Mouse (Mus musculus) brain, embryonic 18.5 days (tissue): ENCODE measurements around the gene Dzip1l.
A peak's percentile ranks its signal among the peaks of the same experiment; 100 is the strongest.
"Not testable (repeated sequence)": the region's sequence is repeated elsewhere in the genome, so short reads cannot be mapped to it uniquely, and the experiment has no call there.

Experiments used
- DNase-seq: peaks from one replicate; pipeline ENCODE4 v3.0.0-alpha.2; 2012; ENCODE audit warnings: low read depth, low spot score

Dzip1l gene

GRCm38 (mm10) chr9:99629281-99630011, at the start of gene Dzip1l:
Gene Dzip1l, plus strand, starts transcription at chr9:99629496.
- peak; percentile 64 for DNase-seq

DNA sequence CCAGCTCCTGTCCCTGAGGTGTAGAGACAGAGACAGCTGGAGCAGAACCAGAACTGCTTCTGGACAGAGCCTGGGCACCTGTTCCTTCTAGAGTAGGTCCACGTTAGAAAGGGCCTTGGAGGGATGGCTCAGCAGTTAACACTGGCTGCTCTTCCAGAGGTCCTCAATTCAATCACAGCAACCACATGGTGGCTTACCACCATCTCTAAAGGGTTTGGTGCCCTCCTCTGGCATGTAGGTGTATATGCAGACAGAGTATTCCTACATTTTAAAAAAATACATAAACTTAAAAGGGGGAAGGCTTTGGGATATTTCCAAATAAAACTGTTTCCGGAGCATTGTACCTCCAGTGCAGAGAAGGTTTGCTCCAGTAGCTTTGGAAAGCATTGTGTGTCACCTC, 48.6 kb upstream of the Dzip1l start:
- no peak for DNase-seq

DNA sequence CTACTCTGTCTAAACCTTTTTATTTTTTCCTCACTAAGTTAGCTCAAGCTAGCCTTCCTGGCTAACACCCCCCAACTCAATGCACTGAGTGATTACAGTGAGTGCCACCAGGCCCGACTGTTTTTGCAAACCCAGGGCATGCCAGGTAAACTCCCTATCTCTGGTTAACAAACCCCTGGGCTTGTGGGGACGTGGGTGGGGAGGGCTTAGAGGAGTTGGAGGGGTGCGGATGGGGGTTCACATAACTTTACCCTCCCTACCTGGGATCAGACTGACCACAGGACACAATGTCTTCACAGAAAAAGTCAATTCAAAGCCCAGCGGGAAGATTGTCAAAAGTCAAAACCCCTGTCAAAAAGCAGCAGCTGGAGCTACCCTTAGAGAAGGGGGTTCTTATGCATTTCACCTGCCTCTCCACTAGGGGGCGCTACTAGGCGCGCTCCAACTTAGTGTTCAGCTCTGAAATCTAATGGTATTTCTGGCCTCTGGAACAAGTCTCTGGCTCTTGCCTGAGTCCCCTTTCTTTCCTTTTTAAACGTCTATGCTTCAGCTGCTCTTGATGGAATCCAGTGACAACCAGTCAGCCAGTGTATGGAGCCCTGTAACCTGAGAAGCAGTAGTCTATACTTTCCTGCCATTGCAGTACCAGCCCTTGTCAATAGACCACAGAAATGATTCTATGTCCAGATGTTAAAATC, 41.6 kb upstream of the Dzip1l start:
- no peak for DNase-seq

GRCm38 (mm10) chr9:99591144-99591543, 38.2 kb upstream of the Dzip1l start:
- no peak for DNase-seq

DNA sequence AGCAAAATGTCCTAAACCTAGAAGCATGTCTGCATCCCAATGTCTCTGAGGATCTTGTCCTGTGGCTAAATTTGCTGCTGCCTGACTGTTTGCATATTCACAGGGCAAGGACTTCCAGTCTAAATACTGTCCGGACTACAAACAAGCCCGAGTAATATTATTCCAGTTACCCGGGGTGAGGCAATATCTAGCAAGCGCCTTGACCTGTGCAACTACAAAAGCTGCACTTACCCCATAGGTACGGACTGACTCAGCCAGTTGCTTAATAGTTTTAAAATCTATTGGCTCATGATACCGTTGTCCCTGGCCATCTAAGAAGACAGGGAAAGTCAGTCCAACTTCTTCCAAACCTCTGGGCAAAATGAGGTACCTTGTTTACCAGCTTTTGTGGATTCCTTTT, 30.2 kb upstream of the Dzip1l start:
- DNase-seq = not testable (repeated sequence)

DNA sequence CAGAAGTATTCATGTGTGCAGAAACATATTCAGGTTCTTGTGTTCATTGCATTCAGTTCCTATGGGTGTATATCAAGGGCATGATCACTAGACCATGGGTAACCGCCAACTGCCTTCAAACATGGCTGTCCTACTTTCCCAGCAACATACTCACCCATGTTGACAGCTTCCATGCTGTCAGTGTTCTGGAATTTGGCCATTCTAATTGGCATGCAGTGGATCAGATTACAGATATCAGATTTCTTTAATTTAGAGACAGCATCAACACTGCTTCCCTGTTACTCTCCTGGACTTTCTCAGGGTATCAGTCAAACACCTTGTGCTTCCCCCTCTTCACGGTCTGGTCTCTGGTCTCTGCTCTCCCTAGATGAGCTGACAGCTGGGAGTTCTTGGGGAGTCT, 25.7 kb upstream of the Dzip1l start:
- DNase-seq = no peak

- DNase-seq = no peak
Measured at GRCm38 (mm10) chr9:99612202-99612601, 17.1 kb upstream of the Dzip1l start, which contains the start of gene A4gnt. Gene A4gnt, plus strand, starts transcription at chr9:99612502.

- DNase-seq = no peak
Measured at GRCm38 (mm10) chr9:99619688-99620087, 9.6 kb upstream of the Dzip1l start.

DNA sequence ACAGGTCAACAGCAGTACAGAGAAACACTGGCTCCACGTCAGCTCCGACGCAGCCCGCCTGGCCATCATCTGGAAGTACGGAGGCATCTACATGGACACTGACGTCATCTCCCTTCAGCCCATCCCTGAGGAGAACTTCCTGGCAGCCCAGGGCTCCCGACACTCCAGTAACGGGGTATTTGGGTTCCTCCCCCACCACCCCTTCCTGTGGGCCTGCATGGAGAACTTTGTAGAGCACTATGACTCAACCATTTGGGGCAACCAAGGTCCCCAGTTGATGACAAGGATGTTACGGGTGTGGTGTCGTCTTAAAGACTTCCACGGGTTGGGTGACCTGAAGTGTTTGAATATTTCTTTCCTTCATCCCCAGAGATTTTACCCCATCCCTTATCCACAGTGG, 9.1 kb upstream of the Dzip1l start:
- DNase-seq = no peak

GRCm38 (mm10) chr9:99622034-99622433, 7.3 kb upstream of the Dzip1l start:
- DNase-seq = no peak

- DNase-seq = no peak
Measured at GRCm38 (mm10) chr9:99622966-99623365, 6.3 kb upstream of the Dzip1l start.

DNA sequence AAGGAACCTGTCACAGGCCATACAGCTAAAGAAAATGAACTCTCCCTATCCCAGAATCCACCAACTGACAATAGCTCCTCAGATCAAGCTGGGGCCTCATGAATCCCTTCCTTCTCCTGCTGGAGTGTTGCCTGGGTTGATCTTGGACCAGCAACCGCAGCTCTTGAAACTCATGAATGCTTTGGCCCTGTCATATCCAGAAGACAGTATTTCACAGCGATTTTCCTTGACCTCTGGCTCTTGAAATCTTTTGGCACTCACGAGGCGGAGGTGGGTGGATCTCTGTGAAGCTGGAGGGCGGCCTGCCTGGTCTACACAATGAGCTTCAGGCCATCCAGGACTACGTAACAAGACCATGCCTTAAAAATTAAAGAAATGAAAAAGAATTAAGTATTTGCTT, 5.2 kb upstream of the Dzip1l start:
- DNase-seq = no peak

DNA sequence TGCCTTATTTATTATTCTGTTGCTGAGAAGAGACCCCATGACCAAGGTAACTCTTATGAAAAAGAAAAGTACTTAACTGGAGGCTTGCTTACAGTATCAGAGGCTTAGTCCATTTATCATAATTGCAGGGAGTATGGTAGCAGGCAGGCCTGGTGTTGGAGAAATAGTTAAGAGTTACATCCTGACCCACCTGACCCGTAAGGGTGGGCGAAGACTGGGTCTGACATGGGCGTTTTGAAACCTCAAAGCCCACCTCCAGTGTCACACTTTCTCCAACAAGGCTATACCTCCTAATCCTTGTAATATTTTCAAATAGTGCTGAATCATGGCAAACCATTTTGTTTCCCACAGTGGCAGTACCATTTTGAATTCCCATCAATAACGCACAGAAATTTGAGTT, 715 bp upstream of the Dzip1l start:
- no peak for DNase-seq

- DNase-seq = no peak
Measured at GRCm38 (mm10) chr9:99630071-99630470, 775 bp downstream of the Dzip1l start.

GRCm38 (mm10) chr9:99630528-99631125, 1.3 kb downstream of the Dzip1l start:
- no peak for DNase-seq

DNA sequence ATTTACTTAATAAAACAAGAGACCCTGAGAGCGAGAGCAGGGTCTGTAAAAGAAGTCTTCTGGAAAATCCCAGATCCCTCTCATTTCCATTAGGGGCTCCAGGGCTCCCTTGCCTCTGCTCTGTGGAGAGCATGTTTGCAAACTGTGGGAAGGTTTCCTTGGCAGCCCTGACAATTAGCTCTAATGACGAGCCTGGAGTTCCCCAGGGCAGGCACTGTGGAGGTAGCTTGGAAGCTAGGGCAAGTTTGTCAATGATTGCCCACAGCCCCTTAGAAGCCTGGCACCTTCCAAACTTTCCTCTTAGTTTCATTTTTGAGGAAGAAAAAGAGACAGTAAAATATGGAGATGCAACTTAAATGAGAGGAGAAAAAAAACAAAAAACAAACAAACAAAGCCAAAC, 2.5 kb downstream of the Dzip1l start:
- no peak for DNase-seq

- no peak for DNase-seq
Measured at GRCm38 (mm10) chr9:99632264-99632663, 3.0 kb downstream of the Dzip1l start.

DNA sequence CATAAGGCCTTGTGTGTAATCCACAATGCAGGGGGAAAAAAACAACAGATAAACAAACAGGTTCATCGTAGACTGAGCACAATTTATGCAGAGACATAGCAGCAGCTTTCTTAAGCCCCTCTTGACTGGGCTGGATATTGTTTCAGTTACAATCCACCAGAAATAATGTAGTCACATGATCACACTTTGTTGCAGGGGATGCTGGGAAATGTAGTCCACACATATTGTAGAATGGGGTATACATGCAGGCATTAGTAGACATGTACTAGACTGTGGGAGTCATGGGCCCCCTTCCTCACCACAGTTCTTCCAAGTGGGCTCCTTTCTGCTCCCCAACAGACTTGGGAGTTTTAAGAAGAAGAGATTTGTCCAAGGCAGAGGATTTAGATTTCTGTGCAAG, 7.5 kb downstream of the Dzip1l start:
- DNase-seq = no peak

GRCm38 (mm10) chr9:99637227-99637626, 7.9 kb downstream of the Dzip1l start:
- DNase-seq = no peak

GRCm38 (mm10) chr9:99637736-99638135, 8.4 kb downstream of the Dzip1l start:
- no peak for DNase-seq

GRCm38 (mm10) chr9:99639957-99640356, 10.7 kb downstream of the Dzip1l start:
- no peak for DNase-seq

DNA sequence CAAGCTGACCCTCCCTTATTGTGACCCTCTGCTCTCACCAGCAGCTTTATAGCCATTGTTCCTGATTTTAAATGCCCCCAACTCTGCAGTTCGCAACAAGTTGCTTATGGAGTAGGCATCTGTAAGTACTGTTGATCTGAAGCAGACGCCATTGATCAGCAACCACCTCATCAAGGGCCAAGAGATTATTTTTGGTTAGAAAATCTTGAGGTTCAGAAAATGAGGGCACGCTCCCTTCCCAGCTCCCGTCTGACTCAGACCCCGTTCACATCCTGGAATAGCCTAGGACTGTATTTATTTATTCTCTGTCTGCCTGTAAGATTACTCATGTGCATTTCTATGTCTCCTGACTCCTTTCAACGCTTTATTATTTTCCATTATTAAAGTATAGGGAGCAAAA, 16.1 kb downstream of the Dzip1l start:
- no peak for DNase-seq

DNA sequence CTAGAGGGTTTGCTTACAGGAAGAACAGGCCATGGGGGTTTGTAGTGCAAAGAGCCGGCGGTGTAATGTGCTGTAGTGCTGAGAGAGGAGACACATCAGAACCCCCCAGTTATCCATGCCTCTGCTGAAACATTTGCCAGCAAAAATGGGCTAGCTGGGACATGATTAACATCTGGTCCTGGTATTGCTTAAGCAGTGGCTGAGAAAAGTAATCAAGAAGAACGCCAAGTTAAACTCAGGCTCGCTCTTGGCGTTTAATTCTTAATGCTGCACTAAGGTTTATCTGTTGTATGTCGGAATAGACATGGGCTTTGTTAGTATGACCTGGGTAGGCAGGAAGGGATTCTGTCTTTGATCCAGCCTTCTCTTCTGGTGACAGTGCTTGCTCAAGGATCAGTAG, 16.8 kb downstream of the Dzip1l start:
- DNase-seq = no peak
